Mouse (Mus musculus): Measurements from ENCODE around the gene Pcbd2.

The Pcbd2 gene

GRCm38 (mm10) chr13:55737885-55738284 lies 10.7 kb downstream of the Pcbd2 start:
- no peak for DNase-seq

GRCm38 (mm10) chr13:55742306-55742705 lies 15.1 kb downstream of the Pcbd2 start:
- DNase-seq = no peak

GRCm38 (mm10) chr13:55754380-55754779 lies 27.2 kb downstream of the Pcbd2 start:
- DNase-seq = no peak

- DNase-seq = no peak
Observed at GRCm38 (mm10) chr13:55756789-55757188, 29.6 kb downstream of the Pcbd2 start.

GRCm38 (mm10) chr13:55757645-55758044 lies 30.5 kb downstream of the Pcbd2 start:
- no peak for DNase-seq

GRCm38 (mm10) chr13:55760576-55760975 lies 33.4 kb downstream of the Pcbd2 start:
- no peak for DNase-seq

- DNase-seq = no peak
Observed at GRCm38 (mm10) chr13:55761486-55761885, 34.3 kb downstream of the Pcbd2 start.

GRCm38 (mm10) chr13:55774352-55774751 lies 47.2 kb downstream of the Pcbd2 start:
- no peak for DNase-seq

GRCm38 (mm10) chr13:55775056-55775455 lies 47.9 kb downstream of the Pcbd2 start:
- DNase-seq = no peak

GRCm38 (mm10) chr13:55784268-55784667 lies 57.1 kb downstream of the Pcbd2 start, which contains the start of gene Catsper3:
Catsper3 (plus strand) TSS chr13:55784568.
- DNase-seq = no peak

- DNase-seq = no peak
Observed at GRCm38 (mm10) chr13:55786120-55786519, 59.0 kb downstream of the Pcbd2 start.

- DNase-seq = no peak
Observed at GRCm38 (mm10) chr13:55801246-55801645, 74.1 kb downstream of the Pcbd2 start.

- no peak for DNase-seq
Observed at GRCm38 (mm10) chr13:55803973-55804372, 76.8 kb downstream of the Pcbd2 start.

- no peak for DNase-seq
Observed at GRCm38 (mm10) chr13:55809041-55809623, 82.0 kb downstream of the Pcbd2 start.

- no peak for DNase-seq
Observed at GRCm38 (mm10) chr13:55809707-55810106, 82.5 kb downstream of the Pcbd2 start.

- no peak for DNase-seq
Observed at GRCm38 (mm10) chr13:55810947-55811346, 83.8 kb downstream of the Pcbd2 start.

- DNase-seq = no peak
Observed at GRCm38 (mm10) chr13:55813490-55814016, 86.4 kb downstream of the Pcbd2 start.

- DNase-seq = no peak
Observed at GRCm38 (mm10) chr13:55814834-55815233, 87.7 kb downstream of the Pcbd2 start.

- no peak for DNase-seq
Observed at GRCm38 (mm10) chr13:55822499-55822898, 95.3 kb downstream of the Pcbd2 start.

GRCm38 (mm10) chr13:55824151-55824945 lies 97.2 kb downstream of the Pcbd2 start:
- DNase-seq = no peak

- DNase-seq = no peak
Observed at GRCm38 (mm10) chr13:55825245-55825681, 98.1 kb downstream of the Pcbd2 start.

GRCm38 (mm10) chr13:55826008-55826671 lies 99.0 kb downstream of the Pcbd2 start:
- no peak for DNase-seq

Measured in thymus, postnatal 36 days (tissue).